Mouse (Mus musculus) liver, embryonic 14.5 days (tissue): ENCODE measurements around the gene Nisch.

Source experiments
- CTCF ChIP-seq: IDR thresholded peaks from 2 replicates; pipeline ENCODE4 v1.5.1; 2016; ENCODE audit warnings: antibody characterized with exemption, low read depth, control low read depth
- EP300 ChIP-seq: IDR thresholded peaks from 2 replicates; pipeline ENCODE4 v1.6.1; 2016; ENCODE audit warnings: antibody characterized with exemption, low read depth

DNA sequence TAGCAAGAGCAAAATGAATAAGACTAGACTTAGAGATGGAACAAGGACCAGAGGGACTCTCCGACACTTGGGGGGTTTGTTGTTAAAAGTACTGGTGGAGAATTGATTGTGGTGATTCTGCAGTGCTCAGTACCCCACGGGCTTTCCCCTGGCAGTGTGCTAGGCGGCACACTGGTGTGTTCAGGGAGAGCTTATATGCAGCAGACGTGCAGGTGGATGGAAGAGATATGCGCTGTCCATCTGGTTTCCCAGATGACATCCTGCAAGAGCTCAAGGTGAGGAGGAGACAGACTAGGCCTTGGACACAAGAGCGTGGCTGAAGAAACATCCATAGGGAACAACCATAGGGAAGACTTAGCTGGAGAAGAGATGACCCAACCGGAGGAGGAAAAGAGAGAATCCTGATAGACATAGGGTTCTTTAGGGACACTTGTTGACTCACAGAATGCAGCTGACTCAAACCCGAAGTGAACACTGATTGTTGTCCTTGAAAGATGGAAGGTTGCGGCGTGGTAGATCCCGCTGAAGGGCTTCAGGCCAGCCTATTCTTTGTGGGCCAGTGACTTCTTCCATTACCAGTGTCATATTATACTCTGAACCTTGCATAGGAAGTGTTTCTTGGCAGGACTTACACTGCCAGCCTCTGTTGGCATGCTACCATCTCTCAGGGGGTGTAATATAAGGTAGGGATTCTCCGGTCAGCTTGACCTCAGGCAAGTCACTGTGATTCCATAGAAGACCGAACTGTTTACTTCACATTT is 9.5 kb downstream of the Nisch start:
- TF ChIP-seq CTCF (no peak), EP300 (no peak)
